Mouse (Mus musculus) E14TG2a.4 (cell line): ENCODE data around the gene Cacng7.
A peak's percentile ranks its signal among the peaks of the same experiment; 100 is the strongest.

Source experiments
- H3K27me3 ChIP-seq: 2 replicates; pipeline ENCODE4 v1.6.1; 2014; ENCODE audit warnings: low read length, control low read depth; ENCODE audit not compliant: insufficient read depth
- H3K36me3 ChIP-seq: 2 replicates; pipeline ENCODE4 v1.6.1; 2014; ENCODE audit warnings: low read length, control low read depth; ENCODE audit not compliant: insufficient read depth
- H3K4me1 ChIP-seq: replicated peaks from 2 replicates; pipeline ENCODE4 v1.6.1; 2014; ENCODE audit warnings: low read depth, low read length, control low read depth
- H3K4me3 ChIP-seq: replicated peaks from 2 replicates; pipeline ENCODE4 v1.5.1; 2014; ENCODE audit warnings: mild to moderate bottlenecking, low read length
- H3K9me3 ChIP-seq: 2 replicates; pipeline ENCODE4 v1.6.1; 2014; ENCODE audit warnings: low read length, control low read depth
- CTCF ChIP-seq: conservative IDR thresholded peaks from 2 replicates; pipeline ENCODE4 v1.5.1; 2014; ENCODE audit warnings: low read length
- NANOG ChIP-seq: IDR thresholded peaks from 2 replicates; pipeline ENCODE4 v1.6.1; 2014; ENCODE audit warnings: borderline replicate concordance, low read length, mixed read lengths
- POU5F1 ChIP-seq: IDR thresholded peaks from 2 replicates; pipeline ENCODE4 v1.6.1; 2014; ENCODE audit warnings: low read length, borderline replicate concordance

Cacng7 gene

DNA sequence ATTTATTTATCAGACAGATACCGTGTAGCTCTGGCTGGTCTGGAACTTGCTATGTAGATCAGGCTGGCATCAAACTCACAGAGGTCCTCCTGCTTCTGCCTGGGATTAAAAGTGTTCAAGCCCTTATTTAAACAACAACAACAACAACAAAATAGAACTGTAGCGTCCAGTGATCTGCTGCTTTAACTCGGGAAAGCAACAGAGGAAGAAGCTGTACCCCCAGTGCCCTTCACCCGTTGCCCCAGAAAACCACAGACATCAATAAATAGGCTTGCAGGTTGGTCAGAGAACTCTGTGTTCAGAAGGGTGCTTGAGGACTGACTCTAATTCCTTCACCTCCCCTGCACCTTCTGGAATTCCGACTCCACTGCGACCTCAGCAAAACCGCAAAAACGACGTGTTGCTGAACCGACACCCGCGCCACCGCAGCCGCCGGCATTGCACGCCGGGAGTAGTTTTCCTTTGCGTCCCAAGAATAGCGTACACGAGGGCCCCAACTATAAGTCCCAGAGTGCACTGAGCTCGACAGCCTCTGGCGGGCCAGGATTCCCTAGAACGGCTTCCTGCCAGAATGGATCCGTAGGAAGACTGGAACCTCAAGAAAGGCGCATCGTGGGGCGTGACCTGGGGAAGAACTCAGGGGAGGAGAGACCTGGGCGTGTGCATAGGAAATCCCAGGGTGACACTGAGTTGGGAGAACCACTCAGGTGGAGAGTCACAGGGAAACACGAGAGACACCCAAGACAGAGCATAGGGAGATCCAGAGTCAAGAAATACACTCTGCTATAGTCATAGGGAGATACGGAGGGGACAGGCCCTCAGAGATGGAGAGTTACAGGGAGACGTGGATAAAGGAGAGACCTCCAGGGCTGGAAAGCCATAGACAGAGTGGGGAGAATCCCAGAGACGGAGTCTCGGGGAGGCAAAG, 30.9 kb upstream of the Cacng7 start:
- H3K36me3 ChIP-seq = peaks cover 41% of the 10 kb centered on the region
- H3K4me1 ChIP-seq = peaks cover 95% of the 10 kb centered on the region
- no peak for TF ChIP-seq NANOG
- TF ChIP-seq POU5F1 = no peak
- no peak for TF ChIP-seq CTCF
- no peaks in the 10 kb centered on the region for H3K9me3 ChIP-seq
- peaks cover 5% of the 10 kb centered on the region; the same call in 1 of the 2 replicates for H3K27me3 ChIP-seq
- peak overlapping the region; percentile 82 for H3K4me3 ChIP-seq

DNA sequence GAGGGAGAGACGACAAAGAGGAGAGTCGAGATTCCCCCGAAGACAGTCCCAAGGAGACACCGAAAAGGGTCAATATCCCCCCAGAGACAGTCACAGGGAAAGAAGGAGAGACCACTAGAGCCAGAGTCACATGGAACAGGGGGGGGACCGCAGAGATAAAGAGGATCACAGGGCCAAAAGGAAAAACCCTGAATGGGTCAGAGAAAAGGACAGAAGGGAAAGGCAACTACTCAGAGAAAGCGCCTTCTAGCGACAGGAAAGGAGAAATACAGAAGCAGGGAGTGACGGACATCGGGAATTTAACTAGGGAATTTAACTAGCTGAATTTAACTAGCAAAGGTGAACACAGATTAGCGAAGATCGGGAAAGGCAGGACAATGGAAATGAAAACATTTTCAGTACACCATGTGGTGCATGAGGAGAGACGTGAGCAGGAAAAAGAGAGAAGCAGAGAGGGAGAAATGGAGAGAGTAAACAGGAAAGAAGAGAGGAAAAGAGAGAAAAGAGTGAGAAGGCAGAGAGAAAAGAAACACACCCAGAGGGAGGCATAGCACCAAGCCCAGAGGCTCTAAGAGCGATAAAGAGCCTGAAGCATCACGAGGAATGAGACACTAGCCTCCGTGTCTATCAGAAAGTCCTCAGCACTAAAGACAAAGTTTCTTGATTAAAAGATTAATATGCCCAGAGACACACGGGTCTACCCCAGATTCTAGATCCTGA, 30.0 kb upstream of the Cacng7 start:
- H3K9me3 ChIP-seq = no peaks in the 10 kb centered on the region
- peaks cover 37% of the 10 kb centered on the region for H3K36me3 ChIP-seq
- TF ChIP-seq CTCF (peak; percentile 95), NANOG (no peak)
- H3K27me3 ChIP-seq = peaks cover 5% of the 10 kb centered on the region; the same call in 1 of the 2 replicates
- H3K4me3 ChIP-seq = peak overlapping the region; percentile 82
- H3K4me1 ChIP-seq = peaks cover 87% of the 10 kb centered on the region

DNA sequence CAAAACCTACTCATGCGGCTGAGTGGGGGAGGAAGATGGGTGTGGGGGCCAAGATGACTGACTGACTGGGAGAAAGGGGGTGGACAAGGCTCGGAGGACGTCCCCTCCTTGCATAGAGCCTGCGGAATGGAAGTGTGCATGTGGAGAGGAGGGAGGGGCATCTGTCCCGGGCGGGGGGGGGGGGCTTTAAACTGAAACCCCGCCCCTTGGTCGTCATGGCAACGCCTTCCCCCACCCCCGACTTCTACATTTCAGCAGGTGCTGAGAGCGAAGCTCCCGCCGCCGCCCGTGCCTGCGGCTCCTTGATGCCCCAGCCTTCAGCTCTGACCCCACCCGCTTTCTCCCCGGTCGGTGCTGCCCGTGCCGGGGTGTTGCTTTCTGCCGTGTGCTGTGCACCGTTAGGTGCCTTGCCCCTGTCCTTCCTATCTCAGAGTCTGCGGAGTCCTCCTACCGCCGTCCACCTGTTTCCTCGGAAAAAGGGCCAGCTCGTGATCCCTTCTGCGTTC, 29.4 kb upstream of the Cacng7 start:
- Histone ChIP-seq H3K4me1 (peaks cover 81% of the 10 kb centered on the region), H3K4me3 (peak overlapping the region; percentile 82), H3K27me3 (peaks cover 5% of the 10 kb centered on the region; the same call in 1 of the 2 replicates), H3K9me3 (no peaks in the 10 kb centered on the region), H3K36me3 (peaks cover 36% of the 10 kb centered on the region)
- TF ChIP-seq POU5F1 = no peak
- TF ChIP-seq CTCF = no peak
- TF ChIP-seq NANOG = no peak

DNA sequence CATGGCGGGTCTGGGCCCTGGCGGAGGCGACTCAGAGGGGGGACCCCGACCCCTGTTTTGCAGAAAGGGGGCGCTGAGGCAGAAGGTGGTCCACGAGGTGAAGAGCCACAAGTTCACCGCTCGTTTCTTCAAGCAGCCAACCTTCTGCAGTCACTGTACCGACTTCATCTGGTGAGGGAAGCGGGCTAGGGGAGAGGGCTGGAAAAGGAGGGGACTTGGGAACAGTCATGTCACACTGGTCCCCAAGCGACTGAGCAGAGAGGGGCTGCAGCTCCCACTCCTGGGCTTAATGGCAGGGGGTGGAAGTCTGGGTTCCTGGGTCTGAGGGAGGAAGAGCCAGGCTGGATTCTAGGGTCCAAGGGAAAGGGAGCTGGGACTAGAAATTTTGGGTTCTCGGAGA, 29.0 kb upstream of the Cacng7 start:
- H3K9me3 ChIP-seq = no peaks in the 10 kb centered on the region
- no peak for TF ChIP-seq POU5F1
- no peak for TF ChIP-seq CTCF
- TF ChIP-seq NANOG = no peak
- H3K4me1 ChIP-seq = peaks cover 76% of the 10 kb centered on the region
- peak overlapping the region; percentile 82 for H3K4me3 ChIP-seq
- peaks cover 5% of the 10 kb centered on the region; the same call in 1 of the 2 replicates for H3K27me3 ChIP-seq
- peaks cover 36% of the 10 kb centered on the region for H3K36me3 ChIP-seq

DNA sequence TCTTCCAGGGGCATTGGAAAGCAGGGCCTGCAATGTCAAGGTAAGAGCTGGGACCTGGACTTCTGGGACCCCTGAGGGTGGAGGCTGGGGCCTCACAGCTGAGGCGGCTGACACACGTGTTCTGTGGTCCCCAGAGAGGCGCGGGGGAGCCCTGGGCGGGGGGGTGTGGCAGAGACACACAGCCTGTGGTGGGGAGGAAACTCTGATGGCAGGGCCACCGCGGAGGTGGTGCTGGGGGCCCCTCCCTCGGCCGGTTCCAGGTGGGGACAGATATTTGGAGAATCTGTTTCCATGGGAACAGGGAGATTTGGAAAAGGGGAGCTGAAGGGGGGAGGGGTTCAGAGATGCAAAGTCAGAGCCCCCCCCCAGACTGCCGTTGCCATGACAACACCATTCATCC, 28.5 kb upstream of the Cacng7 start:
- peaks cover 31% of the 10 kb centered on the region for H3K36me3 ChIP-seq
- H3K27me3 ChIP-seq = peaks cover 5% of the 10 kb centered on the region; the same call in 1 of the 2 replicates
- no peaks in the 10 kb centered on the region for H3K9me3 ChIP-seq
- peak overlapping the region; percentile 82 for H3K4me3 ChIP-seq
- TF ChIP-seq NANOG (no peak), CTCF (no peak), POU5F1 (no peak)
- H3K4me1 ChIP-seq = peaks cover 71% of the 10 kb centered on the region

DNA sequence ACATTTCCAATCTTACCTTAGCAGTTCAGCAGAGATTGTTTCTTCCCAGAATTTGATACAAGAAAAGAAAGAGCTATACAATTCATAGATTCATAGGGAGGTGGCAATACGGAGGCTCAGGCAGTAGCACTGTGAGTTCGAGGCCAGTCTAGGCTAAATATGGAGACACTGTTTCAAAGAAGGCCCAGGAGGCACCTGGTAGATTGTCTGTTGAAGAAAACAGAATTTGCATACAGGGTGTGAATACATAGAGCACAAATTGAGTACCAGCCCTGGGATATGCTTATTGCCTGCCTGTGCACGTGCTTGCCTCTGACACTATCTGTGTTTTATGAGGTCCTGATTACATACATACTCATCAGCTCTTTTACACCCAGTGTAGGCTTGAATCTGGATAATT, 26.4 kb upstream of the Cacng7 start:
- Histone ChIP-seq H3K27me3 (peaks cover 5% of the 10 kb centered on the region; the same call in 1 of the 2 replicates), H3K4me3 (no peak overlapping the region), H3K9me3 (no peaks in the 10 kb centered on the region), H3K36me3 (peaks cover 32% of the 10 kb centered on the region), H3K4me1 (peaks cover 55% of the 10 kb centered on the region)
- TF ChIP-seq NANOG (no peak), POU5F1 (no peak), CTCF (no peak)

DNA sequence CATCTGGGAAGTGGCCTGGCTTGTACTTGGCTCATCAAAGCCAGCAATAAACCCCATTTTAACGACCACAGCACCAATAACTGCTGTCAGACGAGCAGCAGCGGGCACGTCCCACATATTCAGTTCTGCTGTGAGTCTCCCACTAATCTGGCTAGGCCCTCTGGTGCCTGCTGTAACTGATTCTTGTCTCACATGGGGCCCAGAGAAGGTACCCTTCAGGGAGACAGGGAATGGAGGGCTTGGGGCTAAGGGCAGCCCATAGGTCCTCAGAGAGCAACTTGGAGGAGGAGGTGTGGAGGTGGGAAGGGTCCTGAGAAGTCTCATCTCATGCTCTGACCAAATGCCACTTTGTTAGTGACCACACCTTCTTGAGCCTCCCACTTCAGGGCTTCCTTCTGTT, 24.1 kb upstream of the Cacng7 start:
- TF ChIP-seq CTCF (no peak), POU5F1 (no peak)
- peaks cover 48% of the 10 kb centered on the region for H3K36me3 ChIP-seq
- no peaks in the 10 kb centered on the region for H3K9me3 ChIP-seq
- no peak overlapping the region for H3K4me3 ChIP-seq
- H3K27me3 ChIP-seq = no peaks in the 10 kb centered on the region
- H3K4me1 ChIP-seq = peaks cover 35% of the 10 kb centered on the region

DNA sequence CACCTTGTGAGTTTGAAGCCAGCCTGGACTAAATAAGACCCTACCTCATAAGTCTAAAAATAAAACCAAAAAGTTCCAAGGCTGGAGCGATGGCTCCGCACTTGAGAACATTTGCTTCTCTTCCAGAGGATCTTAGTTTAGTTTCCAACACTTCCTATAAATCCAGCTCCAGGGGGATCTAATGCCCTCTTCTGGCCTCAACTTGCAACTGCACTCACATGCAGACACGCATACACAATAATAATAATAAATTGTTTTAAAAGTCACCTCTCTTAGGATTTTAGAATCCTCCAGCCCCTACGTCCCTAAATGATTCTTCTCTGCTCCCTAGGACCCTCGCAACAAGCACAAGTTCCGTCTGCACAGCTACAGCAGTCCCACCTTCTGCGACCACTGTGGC, 22.5 kb upstream of the Cacng7 start:
- Histone ChIP-seq H3K4me1 (peaks cover 19% of the 10 kb centered on the region), H3K27me3 (no peaks in the 10 kb centered on the region), H3K36me3 (peaks cover 63% of the 10 kb centered on the region), H3K9me3 (no peaks in the 10 kb centered on the region), H3K4me3 (no peak overlapping the region)
- TF ChIP-seq NANOG = no peak
- TF ChIP-seq CTCF = peak; percentile 55

DNA sequence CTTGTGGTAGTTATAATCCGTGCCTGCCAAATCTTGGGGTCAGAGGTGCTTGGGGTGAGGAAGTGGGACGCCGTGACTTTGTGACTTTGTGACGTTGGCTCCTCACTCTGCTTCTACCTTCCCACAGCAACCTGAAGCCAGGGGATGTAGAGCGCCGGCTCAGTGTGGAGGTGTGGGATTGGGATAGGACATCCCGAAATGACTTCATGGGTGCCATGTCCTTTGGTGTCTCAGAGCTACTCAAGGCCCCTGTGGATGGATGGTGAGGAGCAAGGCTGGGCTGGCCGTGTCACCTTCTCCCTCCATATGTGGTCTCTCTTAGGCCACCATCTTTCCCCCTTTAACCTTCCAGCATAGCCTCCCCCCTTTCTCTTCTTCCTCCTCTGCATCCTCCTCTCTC, 19.2 kb upstream of the Cacng7 start:
- peaks cover 5% of the 10 kb centered on the region for H3K4me1 ChIP-seq
- no peaks in the 10 kb centered on the region for H3K9me3 ChIP-seq
- no peak for TF ChIP-seq CTCF
- H3K36me3 ChIP-seq = peaks cover 53% of the 10 kb centered on the region
- H3K27me3 ChIP-seq = no peaks in the 10 kb centered on the region
- H3K4me3 ChIP-seq = no peak overlapping the region
